Mouse (Mus musculus) T-helper 1 cell (primary cell): ENCODE data around the gene Pde4d.

Experiments used
- in situ Hi-C: fragments of 300-600 bp; cut with MboI, MseI; formaldehyde crosslinking; loops from one replicate; pipeline ENCODE4 v1.15.1; 2025; ENCODE audit warnings: high pct_unique_total_duplicates

Gene Pde4d

DNA sequence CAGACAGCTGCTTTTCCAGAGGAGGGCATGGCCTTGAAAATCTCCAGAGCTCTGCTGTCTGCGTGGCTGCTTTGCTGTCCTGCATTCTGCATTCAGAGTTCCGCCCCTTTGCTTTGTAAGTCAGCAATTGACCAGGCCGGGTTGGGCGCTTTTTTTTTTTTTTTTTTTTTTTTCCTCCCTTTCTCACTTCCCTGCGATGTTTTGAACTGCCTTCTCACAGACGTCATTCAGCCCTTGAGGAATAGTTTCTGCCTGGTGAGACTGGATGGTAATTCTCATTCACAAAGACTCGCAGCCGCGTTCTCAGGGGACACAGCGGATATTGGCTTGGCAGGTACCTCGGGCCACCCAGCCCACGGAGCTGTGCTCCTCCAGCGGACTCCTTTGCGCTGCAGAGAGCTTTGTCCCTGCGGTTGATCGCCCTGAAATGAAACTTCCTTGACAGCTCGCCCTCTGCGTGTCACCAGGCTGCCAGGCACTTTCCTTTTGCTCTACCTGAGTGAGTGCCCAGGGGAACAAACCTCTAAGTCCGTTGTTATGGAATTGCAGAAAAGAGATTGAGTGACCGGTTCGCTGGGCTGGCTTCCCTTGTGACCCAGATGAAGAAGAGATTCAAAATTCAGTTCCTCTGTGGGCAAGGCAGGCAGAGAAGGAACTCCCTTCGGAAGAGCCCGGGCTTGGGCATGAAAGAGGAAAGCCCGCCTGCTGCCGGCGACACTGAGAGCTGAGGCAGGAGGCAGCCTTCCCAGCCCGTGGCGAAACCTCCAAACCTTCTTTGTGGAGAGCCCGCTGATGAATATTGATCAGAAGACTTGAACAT is 1235.8 kb downstream of the Pde4d start:
- in situ Hi-C loops = no loop called here

DNA sequence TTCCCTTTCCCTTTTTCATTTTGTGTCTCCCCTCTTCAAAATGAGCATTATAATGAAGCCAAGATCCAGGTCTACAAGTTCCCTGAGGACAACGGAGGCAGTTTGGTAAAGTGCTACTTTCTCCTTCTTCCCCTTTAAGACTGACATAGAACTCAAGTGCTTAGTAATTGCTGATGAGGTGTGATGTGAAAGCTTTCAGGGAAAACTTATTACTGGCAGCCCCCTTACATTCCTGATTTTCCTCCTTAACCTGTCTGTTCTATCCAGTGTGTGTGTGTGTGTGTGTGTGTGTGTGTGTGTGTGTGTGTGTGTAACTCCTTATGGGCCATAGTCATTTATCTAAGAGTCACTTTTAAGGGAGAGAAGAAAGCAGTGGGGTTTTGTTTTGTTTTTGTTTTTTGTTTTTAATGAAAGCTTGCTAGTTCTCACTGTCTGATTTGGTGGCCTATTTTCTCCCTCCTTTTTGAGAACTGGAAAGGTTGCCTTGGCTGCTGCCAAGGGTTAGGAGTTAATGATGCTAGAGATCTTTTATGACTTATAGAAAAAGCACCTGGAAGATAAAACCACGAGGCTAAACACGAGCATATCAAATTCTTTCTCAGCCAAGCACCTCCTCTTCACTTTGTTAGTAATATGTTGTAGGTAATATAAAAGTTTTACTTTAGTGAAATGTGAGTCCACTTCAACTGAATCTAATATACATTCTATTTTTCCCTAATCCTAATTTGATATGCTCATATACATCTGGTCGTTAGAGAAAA is 1236.5 kb downstream of the Pde4d start:
- in situ Hi-C loops = no loop called here

DNA sequence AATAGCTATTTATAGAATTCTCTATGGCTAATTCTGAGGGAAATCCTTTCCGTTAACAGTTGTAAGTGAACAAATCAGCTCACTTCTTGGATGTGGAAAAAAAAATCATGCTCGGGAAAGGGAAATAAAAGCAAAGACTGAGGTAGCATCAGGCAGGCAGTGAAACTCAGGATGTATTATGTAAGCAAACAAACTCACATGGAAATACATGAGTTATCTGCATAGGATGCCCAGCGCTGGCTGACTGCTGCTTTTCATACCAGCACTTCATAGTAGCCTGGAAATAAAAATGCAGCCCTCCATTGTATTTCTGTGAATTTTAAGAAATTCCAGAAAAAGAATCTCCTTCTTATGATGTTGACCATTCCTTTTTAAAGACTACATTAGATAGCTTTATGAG is 1237.2 kb downstream of the Pde4d start:
- in situ Hi-C loops = no loop called here

DNA sequence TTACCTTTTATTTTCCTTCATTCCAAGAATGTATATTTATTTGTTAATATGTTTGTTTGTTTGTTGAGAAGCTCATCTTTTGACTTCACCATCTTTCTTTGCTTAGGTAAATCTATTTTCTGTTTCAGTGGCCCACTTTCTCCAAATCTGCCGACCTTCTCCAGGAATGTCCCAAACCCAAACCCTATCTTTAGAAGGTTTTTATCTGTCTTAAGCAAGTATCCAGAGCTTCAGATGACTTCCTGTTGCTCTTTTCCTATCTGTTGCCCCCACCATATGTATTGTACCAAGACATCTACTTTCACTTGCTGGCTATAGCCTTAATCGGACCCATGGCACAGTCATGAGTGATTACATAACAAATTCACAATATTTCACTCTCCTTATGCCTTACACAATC is 1238.4 kb downstream of the Pde4d start:
- in situ Hi-C loops = no loop called here

DNA sequence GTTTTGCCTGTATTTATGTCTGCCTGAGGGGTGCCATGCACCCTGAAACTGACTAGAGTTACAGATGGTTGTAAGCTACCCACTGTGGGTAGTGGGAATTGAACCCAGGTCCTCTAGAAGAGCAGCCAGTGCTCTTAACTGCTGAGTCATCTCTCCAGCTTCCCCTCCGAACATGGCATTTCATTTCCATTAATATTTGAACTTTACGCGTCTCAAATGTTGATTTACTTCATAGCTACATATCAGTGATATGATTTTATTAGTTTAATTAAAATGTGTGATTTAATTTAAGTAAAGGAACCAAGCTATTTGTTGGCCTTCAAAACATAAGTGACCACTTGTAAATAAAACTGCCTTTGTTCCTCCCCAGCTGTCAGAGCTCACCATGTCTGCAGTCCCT is 1239.4 kb downstream of the Pde4d start:
- in situ Hi-C loops = no loop called here

DNA sequence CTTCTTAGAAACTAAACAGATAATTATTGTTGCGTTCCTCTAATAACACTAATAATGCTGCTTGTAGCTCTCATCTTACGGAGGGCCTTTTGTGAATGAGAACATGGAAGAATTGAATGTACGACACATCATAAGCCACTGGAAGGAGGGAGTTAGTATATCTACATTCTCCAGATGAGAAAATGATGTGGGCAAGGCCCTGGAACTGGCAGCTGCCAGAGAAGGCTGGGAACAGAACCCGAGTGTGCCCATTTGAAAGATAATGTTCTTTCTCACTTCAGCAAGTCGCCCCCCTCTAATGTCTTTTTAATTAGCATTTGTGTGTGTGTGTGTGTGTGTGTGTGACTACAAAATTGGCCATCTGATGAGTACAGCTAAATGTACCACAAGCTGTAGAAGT is 1240.8 kb downstream of the Pde4d start:
- in situ Hi-C loops = no loop called here

DNA sequence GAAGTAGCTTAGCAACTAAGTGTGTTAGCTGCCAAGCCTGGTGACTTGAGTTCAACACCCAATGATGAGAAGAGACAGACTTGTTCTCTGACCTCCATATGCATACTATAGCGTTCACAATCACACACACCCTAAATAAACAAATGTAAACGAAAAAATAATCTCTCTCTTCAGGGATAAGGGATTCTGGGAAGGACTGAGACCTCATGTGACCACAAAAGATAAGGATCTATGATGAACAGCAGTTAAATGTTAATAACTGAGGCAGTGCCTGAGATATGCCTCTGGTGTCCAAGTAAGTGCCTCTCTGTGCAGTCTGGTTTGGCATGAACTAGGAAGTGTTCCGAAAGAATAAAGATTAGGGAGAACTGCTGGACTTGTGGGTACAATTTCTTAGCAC is 1243.1 kb downstream of the Pde4d start:
- in situ Hi-C loops = no loop called here

DNA sequence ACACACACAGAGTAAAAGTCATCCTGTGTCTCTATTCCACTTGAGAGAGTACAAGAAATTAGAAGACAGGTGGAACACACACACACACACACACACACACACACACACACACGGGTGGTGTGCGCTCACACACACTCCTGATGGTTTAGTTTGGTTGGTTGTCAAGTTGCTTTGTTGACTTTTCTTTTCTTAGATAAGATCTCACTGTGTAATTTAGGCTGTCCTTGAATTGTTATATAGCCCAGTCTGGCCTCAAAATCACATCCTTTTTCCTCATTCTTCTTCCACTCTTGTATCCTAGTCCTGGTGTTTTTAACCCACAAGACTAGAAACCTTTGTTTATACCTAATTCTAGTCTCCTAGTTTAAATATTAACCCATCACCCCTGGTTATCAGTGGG is 1244.0 kb downstream of the Pde4d start:
- in situ Hi-C loops = no loop called here

DNA sequence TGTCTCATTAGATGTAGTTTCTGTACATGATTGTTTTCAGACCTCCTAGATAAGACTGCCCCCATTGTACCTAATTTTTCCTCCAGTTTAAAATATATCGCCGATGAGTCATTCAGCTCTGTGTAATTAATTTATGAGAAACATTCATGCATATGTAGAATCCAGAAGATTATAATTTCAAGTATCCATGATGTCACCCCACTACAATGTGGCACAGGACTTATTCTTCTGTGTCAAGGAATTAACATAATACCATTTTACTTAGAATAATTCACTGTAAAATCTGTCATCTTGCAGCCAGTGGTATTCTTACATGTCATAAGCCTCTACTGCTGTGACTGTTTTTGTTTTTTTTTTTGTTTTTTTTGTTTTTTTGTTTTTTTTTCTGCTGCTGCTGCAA is 1244.5 kb downstream of the Pde4d start:
- in situ Hi-C loops = no loop called here

DNA sequence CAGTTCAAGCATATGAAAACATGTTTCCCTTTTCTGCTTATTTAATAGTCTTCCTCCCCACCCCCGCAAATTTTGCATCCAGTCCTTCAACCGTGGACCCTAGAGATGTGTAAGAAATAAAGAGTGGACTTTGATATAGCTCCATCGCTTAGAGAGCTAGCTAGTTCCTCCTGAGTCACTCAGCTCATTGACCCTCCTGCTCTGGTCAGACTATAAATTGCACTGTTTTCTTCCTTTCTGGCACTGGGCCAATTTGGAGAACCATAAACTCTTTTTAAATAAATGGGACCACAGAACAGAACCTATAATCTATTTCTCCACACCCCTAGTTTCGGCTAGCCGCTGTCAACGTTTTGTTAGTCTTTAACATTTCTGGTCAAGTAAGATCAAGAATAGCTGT is 1245.3 kb downstream of the Pde4d start:
- in situ Hi-C loops = no loop called here

DNA sequence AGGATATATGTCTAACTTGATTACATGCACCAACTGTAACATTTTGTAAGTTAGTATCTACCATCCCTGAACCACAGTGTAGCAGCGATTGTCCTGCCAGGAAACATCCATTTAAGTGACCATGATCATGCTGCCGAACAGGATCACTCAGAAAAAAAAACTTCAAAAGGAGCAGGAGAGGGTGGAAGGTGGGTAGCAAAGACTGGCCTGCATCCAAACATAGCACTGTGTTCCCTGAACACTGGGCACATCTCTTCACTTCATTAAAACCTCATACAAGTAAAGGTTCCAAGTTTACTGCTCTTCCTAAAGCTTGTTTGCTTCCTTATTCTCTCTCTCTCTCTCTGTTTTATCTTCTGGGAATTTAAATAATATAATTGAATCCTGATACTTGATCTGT is 1256.4 kb downstream of the Pde4d start:
- in situ Hi-C loops = no loop called here

DNA sequence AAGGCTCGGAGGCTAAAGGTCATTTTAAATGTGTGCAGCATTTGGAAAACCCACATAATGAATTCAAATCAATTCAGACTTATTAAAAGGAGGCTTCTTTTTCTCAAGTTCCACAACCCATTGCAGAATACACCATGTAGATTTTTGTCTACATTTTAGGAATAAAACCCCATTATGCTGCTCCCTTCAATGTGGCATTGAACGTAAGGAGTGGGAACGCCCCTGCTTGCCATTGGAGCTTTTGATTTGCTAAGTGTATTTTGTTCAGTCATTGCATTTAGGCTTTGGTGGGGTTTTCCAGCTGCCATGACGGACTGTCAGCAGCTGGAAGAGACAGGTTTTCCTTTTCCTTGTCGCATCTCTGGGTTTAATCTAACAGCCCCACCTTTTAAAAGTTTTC is 1256.8 kb downstream of the Pde4d start:
- in situ Hi-C loops = no loop called here

DNA sequence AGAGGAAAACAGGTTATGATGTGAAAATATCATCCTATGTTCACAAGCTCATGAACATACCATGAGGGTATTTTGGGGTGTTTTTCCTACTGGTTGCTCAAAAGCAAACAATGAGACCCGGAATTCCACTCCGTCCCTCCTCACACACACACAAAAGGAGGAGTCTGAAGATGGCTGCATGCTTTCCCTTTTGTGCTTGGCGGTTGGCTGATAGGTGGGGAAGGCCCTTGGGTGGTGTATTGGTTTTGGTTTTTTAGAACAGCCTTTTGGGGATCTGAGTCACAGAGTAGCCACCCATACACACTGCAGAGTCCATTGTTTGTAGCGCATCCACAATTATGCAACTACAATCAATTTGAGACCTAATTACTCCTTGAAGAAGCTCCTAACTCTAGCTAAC is 1257.4 kb downstream of the Pde4d start:
- in situ Hi-C loops = no loop called here

DNA sequence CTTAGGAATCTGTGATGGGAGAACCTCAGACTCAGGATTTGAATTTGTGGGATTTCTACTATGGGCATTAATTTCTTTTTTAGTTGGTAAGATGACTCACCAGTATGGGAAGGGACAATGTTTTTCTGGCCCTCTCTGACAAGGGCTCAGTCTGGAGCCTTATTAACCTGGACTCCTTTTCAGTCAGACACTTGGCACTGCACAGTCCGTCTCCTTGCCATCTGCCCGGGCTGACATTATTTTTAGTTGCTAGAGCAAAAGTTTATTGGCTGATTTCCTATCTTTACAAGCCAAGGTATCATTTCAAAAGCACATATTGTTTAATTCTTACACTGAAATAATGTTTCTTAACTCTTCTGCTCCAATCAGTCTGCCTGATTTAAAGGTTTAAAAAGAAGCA is 1258.6 kb downstream of the Pde4d start:
- in situ Hi-C loops = no loop called here

DNA sequence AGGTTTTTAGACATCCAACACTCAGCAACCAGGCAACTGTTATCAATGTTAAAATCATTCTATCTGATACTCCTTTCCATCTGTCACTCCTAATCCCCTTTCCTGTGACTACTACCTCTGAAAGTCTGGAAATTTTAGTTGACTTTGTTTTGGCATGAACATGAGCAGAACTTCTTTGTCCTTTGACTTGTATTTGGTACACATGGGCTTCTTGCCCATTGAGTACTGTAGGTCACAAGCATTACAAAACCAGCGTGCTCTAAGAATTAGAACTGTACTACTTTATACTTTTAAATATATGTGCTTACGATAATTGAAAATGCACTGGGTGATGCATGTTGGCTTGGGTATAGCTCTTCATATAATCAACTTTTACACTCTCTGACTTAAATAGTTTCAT is 1264.8 kb downstream of the Pde4d start:
- in situ Hi-C loops = no loop called here

DNA sequence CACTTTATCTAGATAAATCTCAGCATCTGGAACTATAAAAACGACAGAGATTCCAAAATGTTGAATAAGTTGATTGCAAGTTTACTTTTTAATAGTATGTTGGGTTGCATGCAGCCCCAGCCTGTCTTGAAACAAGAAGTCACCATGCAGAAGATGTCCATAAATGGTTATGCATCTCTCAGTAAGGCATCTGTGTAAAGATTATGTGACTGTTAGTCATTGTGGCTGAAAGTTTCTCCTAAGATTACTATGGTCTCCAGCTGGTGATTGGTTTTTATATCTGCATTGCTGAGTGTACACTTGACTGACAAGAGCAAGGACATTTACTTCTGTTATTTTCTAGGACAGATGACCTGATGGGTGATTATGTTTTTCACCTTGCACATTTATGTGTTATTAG is 1265.6 kb downstream of the Pde4d start:
- in situ Hi-C loops = no loop called here

DNA sequence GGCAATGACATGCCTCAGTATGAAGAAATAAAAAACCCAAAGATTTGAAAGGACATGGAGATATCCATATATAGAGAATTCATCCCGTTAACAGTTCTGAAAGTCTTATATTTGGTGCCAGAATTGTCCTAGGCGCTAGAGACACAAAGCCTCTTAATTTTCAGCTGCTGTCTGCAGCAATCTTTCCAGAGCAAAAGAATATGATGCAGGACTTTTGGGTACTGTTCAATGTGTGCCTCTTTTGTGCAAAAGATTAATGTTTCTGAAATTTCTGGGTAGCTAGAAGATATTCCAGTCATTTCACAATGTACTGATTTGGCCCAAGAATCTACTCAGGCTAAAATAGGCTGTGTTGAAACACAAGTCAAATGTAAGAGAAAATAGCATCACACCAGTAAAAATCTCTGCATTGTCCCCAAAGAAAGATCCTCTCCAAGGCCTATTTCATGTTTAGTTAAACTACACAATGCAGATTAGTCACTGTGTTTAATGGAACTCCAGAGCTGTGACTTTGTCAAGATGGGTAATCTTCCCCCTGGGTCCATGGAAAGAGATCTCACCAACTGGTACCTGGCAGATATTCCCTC is 1270.5 kb downstream of the Pde4d start:
- in situ Hi-C loops = no loop called here

DNA sequence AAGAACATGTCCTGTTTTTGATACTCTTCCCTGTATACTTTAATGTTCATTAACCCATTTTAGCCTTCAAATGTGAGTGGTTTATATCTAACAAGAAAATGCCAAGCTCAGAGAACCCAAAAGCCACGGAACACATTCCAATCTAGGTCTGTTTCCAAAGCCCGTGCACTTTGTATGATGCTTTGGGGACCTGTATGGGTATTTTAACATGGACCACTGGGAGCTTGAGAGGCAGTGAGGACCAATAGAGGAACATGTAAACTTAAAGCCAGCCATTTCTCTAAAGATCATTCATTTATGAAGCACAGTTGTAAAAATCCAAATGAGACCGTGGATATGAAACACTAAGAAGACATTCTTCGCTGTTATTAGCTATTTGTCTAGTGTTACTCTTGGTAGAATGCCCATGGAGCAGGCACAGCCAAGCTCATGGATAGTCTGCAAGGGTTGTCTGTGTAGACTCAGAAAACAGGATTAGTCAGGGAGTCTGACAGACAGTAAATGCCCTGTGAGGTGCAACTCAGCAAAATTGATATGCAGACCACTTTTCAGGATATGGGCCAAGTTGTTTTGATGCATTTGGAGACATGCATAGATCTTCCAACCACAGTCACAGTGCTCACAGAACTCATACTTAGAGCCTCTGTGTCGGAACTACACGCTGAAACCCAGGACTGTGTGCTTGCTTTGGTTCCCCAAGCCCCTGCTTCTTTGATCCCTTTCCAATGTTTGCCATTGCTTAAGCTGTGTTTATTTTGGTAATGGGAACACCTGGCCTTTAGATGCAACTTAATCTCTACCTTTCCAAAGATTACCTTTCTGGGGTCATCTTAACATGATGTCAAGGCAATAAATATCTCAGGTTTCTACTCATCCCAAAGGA is 1272.7 kb downstream of the Pde4d start:
- in situ Hi-C loops = no loop called here

DNA sequence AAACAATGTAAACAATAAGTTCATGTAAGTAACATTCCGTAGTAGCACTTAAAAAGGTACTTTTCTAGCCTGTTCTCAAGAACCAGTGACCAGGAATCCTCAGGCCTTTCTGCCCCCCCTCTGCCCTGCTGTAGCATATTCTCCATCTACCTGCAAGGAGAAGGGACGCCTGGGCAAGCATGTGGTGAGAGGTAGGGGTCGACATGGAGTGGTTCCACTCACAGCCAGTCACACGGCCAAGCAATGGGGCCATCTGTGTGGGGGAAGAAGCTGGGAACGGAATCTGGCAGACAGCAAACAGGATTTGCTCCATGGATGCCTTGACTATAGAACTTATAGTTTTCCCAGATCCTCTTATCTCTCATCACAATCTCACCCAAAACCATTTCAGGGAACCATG is 1277.6 kb downstream of the Pde4d start:
- in situ Hi-C loops = no loop called here

DNA sequence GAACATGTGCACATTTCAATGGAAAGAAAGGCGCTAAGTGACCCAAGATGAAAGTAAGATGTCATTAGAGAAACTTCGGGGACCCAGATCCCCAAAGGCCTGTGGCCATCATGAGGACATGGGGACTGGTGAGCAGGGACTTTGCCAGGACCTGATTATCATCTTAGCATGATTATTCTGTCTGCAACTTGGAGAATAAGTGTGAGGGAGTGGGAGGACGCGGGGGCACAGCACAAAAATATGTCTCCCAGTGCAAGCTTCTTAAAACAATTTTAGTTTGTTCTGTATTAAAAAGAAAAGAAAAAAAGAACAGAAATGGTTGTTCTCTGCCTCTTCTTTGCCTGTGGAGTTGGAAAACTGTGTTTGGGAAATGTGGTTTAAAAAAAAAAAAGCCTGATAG is 1279.9 kb downstream of the Pde4d start:
- in situ Hi-C loops = loop anchor here (10.0 kb wide), 1 partner anchor 495 kb away; no protein-coding TSS in a partner anchor

DNA sequence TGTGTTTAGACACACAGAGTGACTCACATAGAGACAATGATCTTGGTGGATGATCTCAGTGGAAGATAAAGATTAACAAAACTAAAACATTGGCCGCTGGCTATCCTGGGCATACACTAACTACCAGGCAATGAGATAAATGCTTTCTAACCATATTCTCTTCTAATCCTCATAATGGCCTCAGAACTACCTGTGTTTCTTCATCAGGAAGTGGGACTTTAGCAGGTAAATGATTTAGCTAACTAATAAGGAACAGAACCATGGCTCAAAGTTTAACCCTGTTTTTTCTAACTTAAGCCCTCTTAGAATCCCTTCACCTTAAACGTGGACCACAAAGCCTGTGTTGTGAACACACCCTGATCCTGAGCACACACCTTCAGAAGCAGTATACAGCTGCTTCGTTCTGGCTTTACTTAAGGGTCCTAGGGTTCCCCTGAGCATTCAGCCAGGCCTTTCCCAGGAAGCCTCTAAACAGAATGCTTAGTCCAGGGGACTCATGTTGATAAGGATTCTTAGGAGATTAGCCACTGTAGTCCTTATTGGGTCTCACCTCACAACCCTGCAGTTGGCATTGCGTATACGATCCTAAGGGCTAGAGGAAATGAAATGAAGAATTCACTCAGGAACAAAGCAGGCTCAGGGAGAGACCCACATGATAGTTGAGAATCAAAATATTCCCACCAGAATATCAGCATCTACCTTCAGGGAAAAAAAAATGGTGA is 1283.1 kb downstream of the Pde4d start:
- in situ Hi-C loops = loop anchor here (10.0 kb wide), 1 partner anchor 498 kb away; no protein-coding TSS in a partner anchor
